Mouse (Mus musculus): ENCODE measurements around the gene Msh5. TPM values are rescaled to one million over a fixed set of nuclear protein-coding genes. Genes with fewer than 3 reads are reported as not detected.
"Not testable (repeated sequence)": the region's sequence is repeated elsewhere in the genome, so short reads cannot be mapped to it uniquely, and the experiment has no call there.

Msh5 gene
- polyA plus RNA-seq, 1 experiment from 2014 or later: 2.3 TPM

GRCm38 (mm10) chr17:34997142-34997483, 49.4 kb downstream of the Msh5 start:
- ATAC-seq (no peak), DNase-seq (ENCODE audit: low spot score) (no peak)
- WGBS: 87% methylated on average over 5 of the region's 5 CpGs
- H3K9me3 ChIP-seq (replicated peaks; ENCODE audit: control insufficient read depth, low read length): no peaks in the 10 kb centered on the region
- no peaks in the 10 kb centered on the region for H3K27me3 ChIP-seq (replicated peaks; ENCODE audit: control insufficient read depth, insufficient read depth, low read length)
- peaks cover 5% of the 10 kb centered on the region for H3K4me1 ChIP-seq (ENCODE audit: control insufficient read depth, insufficient read depth, low read length)
- no peak overlapping the region for H3K4me3 ChIP-seq (ENCODE audit: low read depth, low read length)
- peaks cover 8% of the 10 kb centered on the region; the same call in 1 of the 2 replicates for H3K36me3 ChIP-seq (ENCODE audit: control insufficient read depth, insufficient read depth, low read length)
- 0 out of 2 replicates have a peak overlapping the region, but pooled peaks have one; percentile 8 for H3K9ac ChIP-seq (ENCODE audit: low read length)
- H3K4me2 ChIP-seq (ENCODE audit: low read length): no peak overlapping the region
- no peak overlapping the region for H3K27ac ChIP-seq (ENCODE audit: low read depth, low read length)

GRCm38 (mm10) chr17:34996411-34997141, 50.0 kb downstream of the Msh5 start:
- H3K4me1 ChIP-seq (ENCODE audit: control insufficient read depth, insufficient read depth, low read length): 0 out of 2 replicates have a peak, but pooled peaks cover 3% of the 10 kb centered on the region
- ATAC-seq (no peak), DNase-seq (ENCODE audit: low spot score) (no peak)
- 93% methylated on average over 12 of the region's 14 CpGs for WGBS
- no peak overlapping the region for H3K4me2 ChIP-seq (ENCODE audit: low read length)
- H3K4me3 ChIP-seq (ENCODE audit: low read depth, low read length): no peak overlapping the region
- H3K36me3 ChIP-seq (ENCODE audit: control insufficient read depth, insufficient read depth, low read length): peaks cover 8% of the 10 kb centered on the region; the same call in 1 of the 2 replicates
- 0 out of 2 replicates have a peak overlapping the region, but pooled peaks have one; percentile 8 for H3K9ac ChIP-seq (ENCODE audit: low read length)
- no peaks in the 10 kb centered on the region for H3K27me3 ChIP-seq (replicated peaks; ENCODE audit: control insufficient read depth, insufficient read depth, low read length)
- H3K9me3 ChIP-seq (replicated peaks; ENCODE audit: control insufficient read depth, low read length): no peaks in the 10 kb centered on the region
- H3K27ac ChIP-seq (ENCODE audit: low read depth, low read length): no peak overlapping the region

- peaks cover 15% of the 10 kb centered on the region; the same call in 1 of the 2 replicates for H3K36me3 ChIP-seq (ENCODE audit: control insufficient read depth, insufficient read depth, low read length)
- not testable (repeated sequence) for H3K4me3 ChIP-seq (ENCODE audit: low read depth, low read length); H3K9me3 ChIP-seq (replicated peaks; ENCODE audit: control insufficient read depth, low read length); DNase-seq (ENCODE audit: low spot score); H3K4me2 ChIP-seq (ENCODE audit: low read length); H3K27ac ChIP-seq (ENCODE audit: low read depth, low read length); H3K4me1 ChIP-seq (ENCODE audit: control insufficient read depth, insufficient read depth, low read length); H3K27me3 ChIP-seq (replicated peaks; ENCODE audit: control insufficient read depth, insufficient read depth, low read length); H3K9ac ChIP-seq (ENCODE audit: low read length); ATAC-seq
- WGBS: 90% methylated on average over 4 of the region's 4 CpGs
Observed at GRCm38 (mm10) chr17:34995927-34996326, 50.6 kb downstream of the Msh5 start.

- DNase-seq (ENCODE audit: low spot score); H3K27me3 ChIP-seq (replicated peaks; ENCODE audit: control insufficient read depth, insufficient read depth, low read length); H3K4me2 ChIP-seq (ENCODE audit: low read length); H3K4me3 ChIP-seq (ENCODE audit: low read depth, low read length); H3K9ac ChIP-seq (ENCODE audit: low read length); ATAC-seq; H3K4me1 ChIP-seq (ENCODE audit: control insufficient read depth, insufficient read depth, low read length); H3K9me3 ChIP-seq (replicated peaks; ENCODE audit: control insufficient read depth, low read length); H3K27ac ChIP-seq (ENCODE audit: low read depth, low read length): not testable (repeated sequence)
- H3K36me3 ChIP-seq (ENCODE audit: control insufficient read depth, insufficient read depth, low read length): peaks cover 21% of the 10 kb centered on the region
- WGBS: 96% methylated on average over 4 of the region's 4 CpGs
Observed at GRCm38 (mm10) chr17:34995192-34995591, 51.4 kb downstream of the Msh5 start.

- peaks cover 23% of the 10 kb centered on the region for H3K36me3 ChIP-seq (ENCODE audit: control insufficient read depth, insufficient read depth, low read length)
- DNase-seq (ENCODE audit: low spot score) (no peak), ATAC-seq (no peak)
- H3K4me1 ChIP-seq (ENCODE audit: control insufficient read depth, insufficient read depth, low read length): 0 out of 2 replicates have a peak, but pooled peaks cover 1% of the 10 kb centered on the region
- no peaks in the 10 kb centered on the region for H3K9me3 ChIP-seq (replicated peaks; ENCODE audit: control insufficient read depth, low read length)
- no peaks in the 10 kb centered on the region for H3K27me3 ChIP-seq (replicated peaks; ENCODE audit: control insufficient read depth, insufficient read depth, low read length)
- H3K4me3 ChIP-seq (ENCODE audit: low read depth, low read length): no peak overlapping the region
- H3K9ac ChIP-seq (ENCODE audit: low read length): no peak overlapping the region
- H3K4me2 ChIP-seq (ENCODE audit: low read length): no peak overlapping the region
- H3K27ac ChIP-seq (ENCODE audit: low read depth, low read length): no peak overlapping the region
Observed at GRCm38 (mm10) chr17:34994751-34995150, 51.8 kb downstream of the Msh5 start.

GRCm38 (mm10) chr17:34984218-34984617, 62.3 kb downstream of the Msh5 start:
- no peak overlapping the region for H3K4me3 ChIP-seq (ENCODE audit: low read depth, low read length)
- peaks cover 26% of the 10 kb centered on the region for H3K36me3 ChIP-seq (ENCODE audit: control insufficient read depth, insufficient read depth, low read length)
- H3K4me2 ChIP-seq (ENCODE audit: low read length): no peak overlapping the region
- no peak overlapping the region for H3K9ac ChIP-seq (ENCODE audit: low read length)
- H3K27ac ChIP-seq (ENCODE audit: low read depth, low read length): no peak overlapping the region
- H3K9me3 ChIP-seq (replicated peaks; ENCODE audit: control insufficient read depth, low read length): no peaks in the 10 kb centered on the region
- DNase-seq (ENCODE audit: low spot score): peak; percentile 53
- H3K27me3 ChIP-seq (replicated peaks; ENCODE audit: control insufficient read depth, insufficient read depth, low read length): no peaks in the 10 kb centered on the region
- WGBS: 76% methylated on average over 2 of the region's 2 CpGs
- peaks cover 12% of the 10 kb centered on the region for H3K4me1 ChIP-seq (ENCODE audit: control insufficient read depth, insufficient read depth, low read length)
- no peak for ATAC-seq

GRCm38 (mm10) chr17:34982328-34982727, 64.2 kb downstream of the Msh5 start:
- H3K4me3 ChIP-seq (ENCODE audit: low read depth, low read length): peak overlapping the region; percentile 75
- peak overlapping the region; percentile 90 for H3K9ac ChIP-seq (ENCODE audit: low read length)
- DNase-seq (ENCODE audit: low spot score): no peak
- no peaks in the 10 kb centered on the region for H3K9me3 ChIP-seq (replicated peaks; ENCODE audit: control insufficient read depth, low read length)
- peak overlapping the region; percentile 96 for H3K27ac ChIP-seq (ENCODE audit: low read depth, low read length)
- peaks cover 19% of the 10 kb centered on the region for H3K36me3 ChIP-seq (ENCODE audit: control insufficient read depth, insufficient read depth, low read length)
- H3K4me2 ChIP-seq (ENCODE audit: low read length): peak overlapping the region; percentile 67
- WGBS: under 1% methylated on average over 15 of the region's 15 CpGs
- H3K27me3 ChIP-seq (replicated peaks; ENCODE audit: control insufficient read depth, insufficient read depth, low read length): no peaks in the 10 kb centered on the region
- ATAC-seq: no peak
- H3K4me1 ChIP-seq (ENCODE audit: control insufficient read depth, insufficient read depth, low read length): peaks cover 12% of the 10 kb centered on the region

GRCm38 (mm10) chr17:34981690-34982180, 64.8 kb downstream of the Msh5 start, which contains the start of gene Lsm2:
Gene Lsm2 (plus strand): TSS chr17:34981862.
- Histone ChIP-seq H3K9me3 (replicated peaks; ENCODE audit: control insufficient read depth, low read length) (no peaks in the 10 kb centered on the region), H3K27me3 (replicated peaks; ENCODE audit: control insufficient read depth, insufficient read depth, low read length) (no peaks in the 10 kb centered on the region), H3K4me3 (ENCODE audit: low read depth, low read length) (peak within 1 kb of the TSS; percentile 75), H3K4me1 (ENCODE audit: control insufficient read depth, insufficient read depth, low read length) (peaks cover 12% of the 10 kb centered on the region), H3K4me2 (ENCODE audit: low read length) (peak within 1 kb of the TSS; percentile 67), H3K36me3 (ENCODE audit: control insufficient read depth, insufficient read depth, low read length) (peaks cover 18% of the 10 kb centered on the region), H3K9ac (ENCODE audit: low read length) (peak within 1 kb of the TSS; percentile 90), H3K27ac (ENCODE audit: low read depth, low read length) (peak within 1 kb of the TSS; percentile 96)
- WGBS: under 1% methylated on average over 58 of the region's 58 CpGs
- ATAC-seq (peak; percentile 98), DNase-seq (ENCODE audit: low spot score) (peak; percentile 97)

GRCm38 (mm10) chr17:34980655-34981054, 65.9 kb downstream of the Msh5 start:
- peak overlapping the region; percentile 67 for H3K4me2 ChIP-seq (ENCODE audit: low read length)
- H3K4me1 ChIP-seq (ENCODE audit: control insufficient read depth, insufficient read depth, low read length): peaks cover 12% of the 10 kb centered on the region
- no peaks in the 10 kb centered on the region for H3K27me3 ChIP-seq (replicated peaks; ENCODE audit: control insufficient read depth, insufficient read depth, low read length)
- peak overlapping the region; percentile 75 for H3K4me3 ChIP-seq (ENCODE audit: low read depth, low read length)
- H3K36me3 ChIP-seq (ENCODE audit: control insufficient read depth, insufficient read depth, low read length): peaks cover 8% of the 10 kb centered on the region
- no peak for ATAC-seq
- no peaks in the 10 kb centered on the region for H3K9me3 ChIP-seq (replicated peaks; ENCODE audit: control insufficient read depth, low read length)
- H3K27ac ChIP-seq (ENCODE audit: low read depth, low read length): no peak overlapping the region
- DNase-seq (ENCODE audit: low spot score): peak; percentile 73
- 23% methylated on average over 2 of the region's 2 CpGs for WGBS
- peak overlapping the region; percentile 90 for H3K9ac ChIP-seq (ENCODE audit: low read length)
